Mouse (Mus musculus): ENCODE data around the gene Elk3. TPM values are rescaled to one million over a fixed set of nuclear protein-coding genes. Genes with fewer than 3 reads are reported as not detected.

Gene Elk3
- polyA plus RNA-seq, 1 experiment from 2014 or later = 34.4 TPM

DNA sequence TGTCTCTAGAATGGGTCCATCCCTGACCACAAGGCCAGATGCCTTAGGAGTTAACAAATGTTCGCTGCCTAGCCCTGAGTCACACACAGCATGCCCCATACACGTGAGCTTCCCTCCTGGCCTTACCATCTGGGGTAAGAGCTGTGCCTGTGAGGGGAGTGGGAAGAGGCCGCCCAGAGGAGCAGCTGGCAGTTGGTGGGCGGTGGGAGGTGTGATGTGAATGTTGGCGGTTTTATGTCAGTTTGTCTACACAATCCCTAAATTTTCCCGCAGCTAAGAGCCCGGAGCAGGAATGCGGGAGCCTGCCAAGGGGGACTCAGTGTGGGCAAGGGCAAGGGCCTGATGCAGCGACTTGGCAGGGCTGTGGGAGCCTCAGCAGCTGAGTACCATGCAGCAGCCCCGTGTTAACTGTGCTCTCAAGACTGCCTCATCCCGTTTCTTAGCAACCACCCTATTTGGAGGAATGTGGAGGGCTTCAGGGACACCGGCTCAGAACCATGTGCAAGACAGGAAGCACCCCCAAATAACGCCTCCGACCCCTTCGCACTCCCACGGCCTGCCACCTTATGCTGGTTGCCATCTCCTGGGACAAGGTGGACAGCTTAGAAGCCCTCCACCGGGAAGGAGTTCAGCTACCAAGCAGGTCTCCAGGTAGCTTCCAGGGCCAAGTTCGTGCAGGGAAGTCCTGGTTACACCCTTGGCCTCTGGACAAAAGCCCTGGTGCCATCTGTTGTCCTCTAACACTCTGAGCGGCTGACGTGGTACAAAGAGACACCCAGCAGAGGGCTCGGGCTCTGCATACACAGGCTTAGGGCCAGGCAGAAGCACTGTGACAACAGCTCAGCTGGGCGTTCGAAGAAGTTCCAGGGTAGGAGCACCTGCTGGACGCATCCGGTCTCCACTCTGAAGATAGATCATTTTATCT lies 35.5 kb downstream of the Elk3 start:
- H3K4me2 ChIP-seq (ENCODE audit: low read depth, low read length) = 0 out of 2 replicates have a peak overlapping the region, but pooled peaks have one; percentile 39
- peak; percentile 66 for ATAC-seq (ENCODE audit: low read depth)
- DNase-seq (ENCODE audit: low spot score) = peak; percentile 63
- no peak overlapping the region for H3K9ac ChIP-seq (ENCODE audit: low read depth, low read length)
- 58% methylated on average over 25 of the region's 25 CpGs for WGBS
- H3K4me3 ChIP-seq (ENCODE audit: low read depth, low read length) = no peak overlapping the region
- no peaks in the 10 kb centered on the region for H3K27me3 ChIP-seq (replicated peaks; ENCODE audit: control insufficient read depth, insufficient read depth, low read length)
- H3K36me3 ChIP-seq (ENCODE audit: control insufficient read depth, insufficient read depth, low read length) = peaks cover 14% of the 10 kb centered on the region; the same call in 1 of the 2 replicates
- peak overlapping the region; percentile 61; the same call in 1 of the 2 replicates for H3K27ac ChIP-seq (replicated peaks; ENCODE audit: low read depth, low read length)
- no peaks in the 10 kb centered on the region for H3K9me3 ChIP-seq (ENCODE audit: control insufficient read depth, low read length)
- peaks cover 33% of the 10 kb centered on the region for H3K4me1 ChIP-seq (ENCODE audit: control insufficient read depth, insufficient read depth, low read length)

DNA sequence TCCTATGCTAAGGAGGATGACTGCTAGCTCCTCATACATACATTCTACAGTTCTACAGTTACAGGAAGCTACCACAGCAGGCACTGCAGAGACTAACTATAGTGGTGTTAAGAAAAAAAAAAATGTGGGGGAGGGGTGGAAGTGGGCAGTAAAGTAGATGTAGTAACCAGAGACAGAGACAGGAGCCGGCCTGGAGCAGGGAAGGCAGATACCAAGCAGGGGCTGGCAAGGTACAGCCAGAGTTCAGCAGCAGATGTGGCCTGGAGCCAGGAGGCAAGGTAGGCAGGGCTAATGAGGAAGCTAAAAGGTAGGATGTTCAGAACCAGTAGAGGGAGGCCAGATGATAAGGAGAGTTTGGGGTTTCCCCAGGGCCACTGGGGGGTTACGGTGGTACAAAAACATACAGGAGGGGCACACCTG lies 36.6 kb downstream of the Elk3 start:
- no peak overlapping the region for H3K4me2 ChIP-seq (ENCODE audit: low read depth, low read length)
- no peaks in the 10 kb centered on the region for H3K27me3 ChIP-seq (replicated peaks; ENCODE audit: control insufficient read depth, insufficient read depth, low read length)
- 50% methylated on average over 2 of the region's 2 CpGs for WGBS
- no peaks in the 10 kb centered on the region for H3K9me3 ChIP-seq (ENCODE audit: control insufficient read depth, low read length)
- no peak overlapping the region for H3K27ac ChIP-seq (replicated peaks; ENCODE audit: low read depth, low read length)
- H3K4me1 ChIP-seq (ENCODE audit: control insufficient read depth, insufficient read depth, low read length) = peaks cover 43% of the 10 kb centered on the region
- no peak overlapping the region for H3K4me3 ChIP-seq (ENCODE audit: low read depth, low read length)
- ATAC-seq (ENCODE audit: low read depth) (no peak; the same call in 1 of the 2 replicates), DNase-seq (ENCODE audit: low spot score) (peak; percentile 61)
- H3K36me3 ChIP-seq (ENCODE audit: control insufficient read depth, insufficient read depth, low read length) = 0 out of 2 replicates have a peak, but pooled peaks cover 8% of the 10 kb centered on the region
- no peak overlapping the region for H3K9ac ChIP-seq (ENCODE audit: low read depth, low read length)

DNA sequence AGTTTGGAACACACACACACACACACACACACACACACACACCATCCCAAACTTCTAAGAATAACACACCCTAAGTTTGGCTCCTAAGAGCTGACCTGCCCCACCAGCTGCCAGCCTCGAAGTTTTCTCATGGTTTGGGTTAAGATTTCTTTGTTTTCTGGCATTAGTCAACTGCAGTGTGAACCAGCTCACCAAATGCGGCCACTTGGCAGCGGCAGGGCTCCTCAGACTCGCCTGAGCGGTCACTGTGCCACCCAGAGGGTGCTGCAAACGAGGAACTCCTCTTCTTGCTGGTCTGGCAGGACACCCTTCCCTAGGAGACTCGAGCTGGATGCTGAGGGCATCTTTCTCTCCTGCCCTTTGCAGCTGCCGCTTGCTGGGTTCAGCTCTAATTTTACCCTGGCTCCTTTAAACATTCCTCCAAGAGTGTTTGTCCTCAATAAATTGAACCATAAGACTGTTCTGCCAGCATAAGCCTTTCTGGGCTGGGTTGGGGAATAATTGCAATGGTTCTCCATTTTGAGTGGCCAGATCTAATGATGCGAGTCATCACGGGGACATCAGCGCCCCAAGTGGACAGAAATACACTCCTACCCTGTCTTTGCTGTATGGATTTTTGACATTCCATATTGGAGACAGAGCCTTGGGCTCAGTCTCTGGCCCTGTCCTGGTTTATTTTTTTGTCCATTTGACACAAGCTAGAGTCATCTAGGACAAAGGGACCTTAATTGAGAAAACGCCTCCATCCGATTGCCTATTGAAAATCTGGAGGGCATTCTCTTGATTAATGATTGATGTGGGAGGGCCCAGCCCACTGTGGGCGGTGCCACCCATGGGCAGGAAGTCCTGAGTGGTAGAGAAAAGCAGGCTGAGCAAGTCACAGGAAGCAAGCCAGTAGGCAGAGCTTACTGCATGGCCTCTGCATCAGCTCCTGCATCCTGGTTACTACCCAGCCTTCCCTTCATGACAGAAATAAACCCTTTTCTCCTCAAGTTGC lies 37.7 kb downstream of the Elk3 start:
- DNase-seq (ENCODE audit: low spot score) = no peak
- H3K36me3 ChIP-seq (ENCODE audit: control insufficient read depth, insufficient read depth, low read length) = 0 out of 2 replicates have a peak, but pooled peaks cover 5% of the 10 kb centered on the region

DNA sequence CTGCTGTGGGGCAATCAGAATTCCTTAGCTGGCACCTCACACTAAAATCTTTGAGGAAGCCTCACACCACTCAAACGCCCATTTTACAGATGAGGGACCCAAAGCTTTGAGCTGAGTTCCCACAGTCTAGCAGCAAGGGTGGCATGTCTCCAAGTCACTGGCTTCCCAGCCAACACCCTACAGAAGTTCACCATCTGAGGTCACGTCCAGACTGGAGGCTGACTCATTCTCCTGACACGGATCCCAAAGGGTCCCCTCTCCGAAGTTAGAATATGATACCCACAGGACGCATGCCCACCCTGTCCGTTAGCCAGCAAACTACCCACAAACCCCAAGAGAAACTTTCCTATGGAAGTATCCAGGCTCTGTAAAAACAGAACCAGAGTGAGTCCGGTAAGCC lies 39.1 kb downstream of the Elk3 start:
- H3K4me2 ChIP-seq (ENCODE audit: low read depth, low read length) = no peak overlapping the region
- ATAC-seq (ENCODE audit: low read depth) (no peak), DNase-seq (ENCODE audit: low spot score) (no peak)
- peaks cover 38% of the 10 kb centered on the region for H3K4me1 ChIP-seq (ENCODE audit: control insufficient read depth, insufficient read depth, low read length)
- 70% methylated on average over 7 of the region's 7 CpGs for WGBS
- no peak overlapping the region for H3K4me3 ChIP-seq (ENCODE audit: low read depth, low read length)
- 0 out of 2 replicates have a peak, but pooled peaks cover 6% of the 10 kb centered on the region for H3K36me3 ChIP-seq (ENCODE audit: control insufficient read depth, insufficient read depth, low read length)
- no peaks in the 10 kb centered on the region for H3K27me3 ChIP-seq (replicated peaks; ENCODE audit: control insufficient read depth, insufficient read depth, low read length)
- no peak overlapping the region for H3K27ac ChIP-seq (replicated peaks; ENCODE audit: low read depth, low read length)
- H3K9me3 ChIP-seq (ENCODE audit: control insufficient read depth, low read length) = no peaks in the 10 kb centered on the region
- H3K9ac ChIP-seq (ENCODE audit: low read depth, low read length) = no peak overlapping the region

More for the DNA sequence above, 37.7 kb downstream of the Elk3 start:
- no peak overlapping the region for H3K4me2 ChIP-seq (ENCODE audit: low read depth, low read length)
- H3K9ac ChIP-seq (ENCODE audit: low read depth, low read length) = no peak overlapping the region
- H3K27ac ChIP-seq (replicated peaks; ENCODE audit: low read depth, low read length) = 0 out of 2 replicates have a peak overlapping the region, but pooled peaks have one; percentile 10
- no peak overlapping the region for H3K4me3 ChIP-seq (ENCODE audit: low read depth, low read length)
- ATAC-seq (ENCODE audit: low read depth) = no peak
- no peaks in the 10 kb centered on the region for H3K9me3 ChIP-seq (ENCODE audit: control insufficient read depth, low read length)
- WGBS = 83% methylated on average over 14 of the region's 14 CpGs
- peaks cover 43% of the 10 kb centered on the region for H3K4me1 ChIP-seq (ENCODE audit: control insufficient read depth, insufficient read depth, low read length)
- no peaks in the 10 kb centered on the region for H3K27me3 ChIP-seq (replicated peaks; ENCODE audit: control insufficient read depth, insufficient read depth, low read length)

- Histone ChIP-seq H3K4me1 (ENCODE audit: control insufficient read depth, insufficient read depth, low read length) (peaks cover 30% of the 10 kb centered on the region), H3K9ac (ENCODE audit: low read depth, low read length) (no peak overlapping the region), H3K9me3 (ENCODE audit: control insufficient read depth, low read length) (no peaks in the 10 kb centered on the region), H3K4me3 (ENCODE audit: low read depth, low read length) (no peak overlapping the region), H3K27ac (replicated peaks; ENCODE audit: low read depth, low read length) (no peak overlapping the region), H3K36me3 (ENCODE audit: control insufficient read depth, insufficient read depth, low read length) (peaks cover 11% of the 10 kb centered on the region; the same call in 1 of the 2 replicates), H3K27me3 (replicated peaks; ENCODE audit: control insufficient read depth, insufficient read depth, low read length) (no peaks in the 10 kb centered on the region), H3K4me2 (ENCODE audit: low read depth, low read length) (no peak overlapping the region)
- ATAC-seq (ENCODE audit: low read depth) = no peak
- 85% methylated on average over 6 of the region's 6 CpGs for WGBS
- no peak for DNase-seq (ENCODE audit: low spot score)
These were observed 40.0 kb downstream of the Elk3 start for GRCm38 (mm10) chr10:93270889-93271460.

DNA sequence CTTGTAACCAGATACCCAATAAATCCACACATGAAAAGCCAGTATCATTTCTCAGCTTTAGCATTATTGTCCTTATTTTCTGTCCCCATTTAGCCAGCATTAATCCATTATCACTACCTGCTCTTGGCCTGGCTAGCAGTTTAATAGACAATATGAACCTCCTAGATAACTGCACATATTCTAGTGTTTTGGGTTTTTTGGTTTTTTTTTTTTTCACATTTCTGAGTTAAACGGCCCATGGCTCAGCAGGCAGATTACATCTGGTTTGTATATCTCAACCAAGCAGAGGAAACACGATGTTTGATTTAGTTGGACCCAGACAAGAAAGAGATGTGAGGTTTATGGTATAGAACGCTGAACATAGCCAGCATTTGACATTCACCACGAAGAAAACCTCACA lies 41.2 kb downstream of the Elk3 start:
- DNase-seq (ENCODE audit: low spot score) (no peak), ATAC-seq (ENCODE audit: low read depth) (no peak)
- H3K9ac ChIP-seq (ENCODE audit: low read depth, low read length) = no peak overlapping the region
- peaks cover 24% of the 10 kb centered on the region for H3K36me3 ChIP-seq (ENCODE audit: control insufficient read depth, insufficient read depth, low read length)
- H3K27ac ChIP-seq (replicated peaks; ENCODE audit: low read depth, low read length) = no peak overlapping the region
- peaks cover 22% of the 10 kb centered on the region for H3K4me1 ChIP-seq (ENCODE audit: control insufficient read depth, insufficient read depth, low read length)
- no peaks in the 10 kb centered on the region for H3K27me3 ChIP-seq (replicated peaks; ENCODE audit: control insufficient read depth, insufficient read depth, low read length)
- H3K4me3 ChIP-seq (ENCODE audit: low read depth, low read length) = no peak overlapping the region
- WGBS = 26% methylated on average over 4 of the region's 4 CpGs
- H3K9me3 ChIP-seq (ENCODE audit: control insufficient read depth, low read length) = no peaks in the 10 kb centered on the region
- no peak overlapping the region for H3K4me2 ChIP-seq (ENCODE audit: low read depth, low read length)

DNA sequence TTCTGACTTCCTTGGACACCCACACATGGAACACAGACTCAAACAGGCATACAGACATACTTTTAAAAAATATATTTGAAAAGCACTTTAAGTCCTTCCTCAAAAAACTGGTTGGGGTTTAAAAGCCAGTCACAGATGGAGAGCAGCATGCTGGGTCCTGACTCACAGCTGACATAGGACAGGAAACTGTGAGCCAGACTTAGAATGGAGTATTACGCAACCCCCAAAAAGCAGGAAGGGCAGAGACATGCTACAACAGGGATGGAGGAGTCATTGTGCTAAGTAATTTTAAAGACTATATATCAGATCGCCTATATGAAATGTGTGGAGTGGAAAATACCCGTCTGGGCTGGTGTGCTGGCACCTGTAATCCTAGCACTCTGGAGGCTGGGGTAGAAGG lies 42.6 kb downstream of the Elk3 start:
- Histone ChIP-seq H3K4me1 (ENCODE audit: control insufficient read depth, insufficient read depth, low read length) (peaks cover 22% of the 10 kb centered on the region), H3K9ac (ENCODE audit: low read depth, low read length) (no peak overlapping the region), H3K27ac (replicated peaks; ENCODE audit: low read depth, low read length) (no peak overlapping the region), H3K4me3 (ENCODE audit: low read depth, low read length) (no peak overlapping the region), H3K36me3 (ENCODE audit: control insufficient read depth, insufficient read depth, low read length) (peaks cover 38% of the 10 kb centered on the region), H3K27me3 (replicated peaks; ENCODE audit: control insufficient read depth, insufficient read depth, low read length) (no peaks in the 10 kb centered on the region), H3K9me3 (ENCODE audit: control insufficient read depth, low read length) (no peaks in the 10 kb centered on the region), H3K4me2 (ENCODE audit: low read depth, low read length) (no peak overlapping the region)
- ATAC-seq (ENCODE audit: low read depth) (no peak), DNase-seq (ENCODE audit: low spot score) (no peak)
- 93% methylated on average over 3 of the region's 3 CpGs for WGBS

GRCm38 (mm10) chr10:93267509-93267908 lies 43.4 kb downstream of the Elk3 start:
- peaks cover 42% of the 10 kb centered on the region for H3K36me3 ChIP-seq (ENCODE audit: control insufficient read depth, insufficient read depth, low read length)

More at GRCm38 (mm10) chr10:93267509-93267908, 43.4 kb downstream of the Elk3 start:
- no peak for ATAC-seq (ENCODE audit: low read depth)
- 94% methylated on average over 5 of the region's 5 CpGs for WGBS
- H3K27me3 ChIP-seq (replicated peaks; ENCODE audit: control insufficient read depth, insufficient read depth, low read length) = no peaks in the 10 kb centered on the region
- no peak for DNase-seq (ENCODE audit: low spot score)
- H3K9me3 ChIP-seq (ENCODE audit: control insufficient read depth, low read length) = no peaks in the 10 kb centered on the region
- no peak overlapping the region for H3K27ac ChIP-seq (replicated peaks; ENCODE audit: low read depth, low read length)
- peaks cover 24% of the 10 kb centered on the region for H3K4me1 ChIP-seq (ENCODE audit: control insufficient read depth, insufficient read depth, low read length)
- no peak overlapping the region for H3K4me2 ChIP-seq (ENCODE audit: low read depth, low read length)
- H3K4me3 ChIP-seq (ENCODE audit: low read depth, low read length) = no peak overlapping the region
- no peak overlapping the region for H3K9ac ChIP-seq (ENCODE audit: low read depth, low read length)
